In genomic region chr16:93079660-93080390, GRCm38 (mm10) we compare ENCODE assay signal across 8 mouse cellular contexts.
DNase-seq lines count a peak whose midpoint lies in the region; ATAC-seq lines count a peak whose summit lies in the region.

No protein-coding gene starts in this region.

- no peak for ATAC-seq in megakaryocyte-erythroid progenitor cell, adult 5-6 weeks (replicated peaks; ENCODE audit: low FRiP score, low TSS enrichment, poor library complexity, severe bottlenecking)

- DNase-seq in R1 (ENCODE audit: low read depth, low spot score) = peak; percentile 8
- peak; percentile 50 for DNase-seq in embryo, embryonic 11 days
- DNase-seq in heart, adult 8-10 months (ENCODE audit: low spot score) = peak; percentile 62
- peak; percentile 18 to 23 for DNase-seq in kidney, adult 8-10 months
- DNase-seq in lung, postnatal 14 days = peak; percentile 38
- peak; percentile 71 for DNase-seq in testis, postnatal 10 days (ENCODE audit: low spot score)
- DNase-seq in retina, embryonic 14.5 days (ENCODE audit: low spot score) = no peak
